Mouse (Mus musculus) myocyte (in vitro differentiated cells): ENCODE data around the gene Mov10l1. TPM values are rescaled to one million over a fixed set of nuclear protein-coding genes. Genes with fewer than 3 reads are reported as not detected.

Experiments
- H3K27me3 ChIP-seq: one replicate; pipeline ENCODE4 v1.6.1; 2011; ENCODE audit not compliant: control insufficient read depth, insufficient read depth, insufficient read length
- H3K36me3 ChIP-seq: one replicate; pipeline ENCODE4 v1.6.1; 2011; ENCODE audit not compliant: control insufficient read depth, insufficient read depth
- H3K4me2 ChIP-seq: one replicate; pipeline ENCODE4 v1.6.1; 2011; ENCODE audit warnings: low read depth, control low read depth
- H3K4me3 ChIP-seq: one replicate; pipeline ENCODE4 v1.5.1; 2011; ENCODE audit warnings: mild to moderate bottlenecking, control low read depth, moderate library complexity
- H3K79me2 ChIP-seq: one replicate; pipeline ENCODE4 v1.6.1; 2011; ENCODE audit not compliant: control insufficient read depth, insufficient read depth
- H3ac ChIP-seq: one replicate; pipeline ENCODE4 v1.6.1; 2011; ENCODE audit not compliant: control insufficient read depth, insufficient read length
- CEBPB ChIP-seq: IDR thresholded peaks from 2 replicates; pipeline ENCODE4 v1.6.1; 2011; ENCODE audit warnings: mild to moderate bottlenecking, moderate library complexity; ENCODE audit not compliant: poor library complexity, insufficient read depth, severe bottlenecking
- E2F4 ChIP-seq: IDR thresholded peaks from one replicate; pipeline ENCODE4 v1.6.1; 2011; ENCODE audit warnings: mild to moderate bottlenecking, control low read depth, moderate library complexity; ENCODE audit not compliant: insufficient read depth
- MAX ChIP-seq: IDR thresholded peaks from one replicate; pipeline ENCODE4 v1.6.1; 2011; ENCODE audit warnings: low read depth, mild to moderate bottlenecking, control low read depth
- MYOD1 ChIP-seq, 3 experiments: IDR thresholded peaks; one replicate each; pipeline ENCODE4 v1.6.1; 2011; ENCODE audit warnings: control low read depth in 2 of 3, low read depth in 2 of 3, mild to moderate bottlenecking in 2 of 3, moderate library complexity in 1 of 3; ENCODE audit not compliant: insufficient read length in 2 of 3, control insufficient read depth in 1 of 3
- MYOG ChIP-seq, 3 experiments: IDR thresholded peaks; one replicate each; pipeline ENCODE4 v1.6.1; 2011; ENCODE audit warnings: control low read depth in 2 of 3, low read depth in 2 of 3, mild to moderate bottlenecking in 2 of 3; ENCODE audit not compliant: insufficient read length in 2 of 3, control insufficient read depth in 1 of 3, insufficient read depth in 1 of 3
- POLR2A ChIP-seq: IDR thresholded peaks from one replicate; pipeline ENCODE4 v1.6.1; 2011; ENCODE audit warnings: low read depth, mild to moderate bottlenecking, control low read depth, moderate library complexity; ENCODE audit not compliant: insufficient read length
- POLR2AphosphoS2 ChIP-seq: IDR thresholded peaks from one replicate; pipeline ENCODE4 v1.6.1; 2011; ENCODE audit warnings: low read depth, control low read depth; ENCODE audit not compliant: insufficient read length
- SRF ChIP-seq: IDR thresholded peaks from one replicate; pipeline ENCODE4 v1.6.1; 2011; ENCODE audit warnings: low read depth; ENCODE audit not compliant: control insufficient read depth, insufficient read length
- TCF12 ChIP-seq: IDR thresholded peaks from one replicate; pipeline ENCODE4 v1.6.1; 2011; ENCODE audit warnings: mild to moderate bottlenecking, control low read depth; ENCODE audit not compliant: poor library complexity, insufficient read depth, severe bottlenecking
- USF1 ChIP-seq: IDR thresholded peaks from one replicate; pipeline ENCODE4 v1.6.1; 2011; ENCODE audit warnings: low read depth, mild to moderate bottlenecking, control low read depth, moderate library complexity
- polyA plus RNA-seq: library from polyadenylated mRNA; unstranded; fragments of >200 nt; fragmentation: generic; extraction: Trizol; gene quantifications from one replicate; pipeline ENCODE4 v1.2.1, GENCODE M21; 2012; ENCODE audit warnings: missing spikeins

Mov10l1 gene
- polyA plus RNA-seq, 1 experiment = not detected

DNA sequence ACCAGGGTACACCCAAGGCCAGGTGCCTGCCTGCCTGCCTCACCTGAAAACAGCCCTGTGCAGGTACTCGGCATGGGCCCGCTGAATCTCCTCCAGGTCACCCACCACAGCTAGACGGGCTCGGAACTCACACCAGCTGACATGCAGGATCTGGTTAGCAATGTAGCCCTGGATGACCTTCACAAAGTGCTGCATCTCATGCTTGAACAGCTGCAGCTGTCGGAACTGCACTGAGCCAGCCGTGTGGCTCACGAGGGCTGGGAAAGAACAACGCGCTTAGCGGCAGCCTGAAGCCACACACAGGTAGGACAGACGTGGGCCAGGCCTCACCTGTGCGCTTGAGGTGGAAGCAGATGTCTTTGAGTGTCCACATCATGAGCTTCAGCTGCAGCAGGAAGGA lies 118.1 kb downstream of the Mov10l1 start:
- Histone ChIP-seq H3K79me2 (no peaks in the 10 kb centered on the region), H3K27me3 (no peaks in the 10 kb centered on the region), H3K4me3 (no peak overlapping the region), H3K36me3 (peaks cover 74% of the 10 kb centered on the region), H3K4me2 (no peak overlapping the region), H3ac (no peak overlapping the region)
- peak in 2 of 3 experiments; percentile 14 to 52 for TF ChIP-seq MYOG (IDR thresholded peaks at IDR 0.05; ENCODE audit: control insufficient read depth in 1 of 3, insufficient read depth in 1 of 3, insufficient read length in 2 of 3, low read depth in 2 of 3)
- TF ChIP-seq POLR2AphosphoS2 = no peak
- TF ChIP-seq USF1 = no peak
- peak; percentile 28 for TF ChIP-seq POLR2A
- TF ChIP-seq SRF = peak; percentile 7
- TF ChIP-seq MYOD1 (IDR thresholded peaks at IDR 0.05; ENCODE audit: control insufficient read depth in 1 of 3, insufficient read length in 2 of 3, low read depth in 2 of 3) = peak in 2 of 3 experiments; percentile 34 to 52

DNA sequence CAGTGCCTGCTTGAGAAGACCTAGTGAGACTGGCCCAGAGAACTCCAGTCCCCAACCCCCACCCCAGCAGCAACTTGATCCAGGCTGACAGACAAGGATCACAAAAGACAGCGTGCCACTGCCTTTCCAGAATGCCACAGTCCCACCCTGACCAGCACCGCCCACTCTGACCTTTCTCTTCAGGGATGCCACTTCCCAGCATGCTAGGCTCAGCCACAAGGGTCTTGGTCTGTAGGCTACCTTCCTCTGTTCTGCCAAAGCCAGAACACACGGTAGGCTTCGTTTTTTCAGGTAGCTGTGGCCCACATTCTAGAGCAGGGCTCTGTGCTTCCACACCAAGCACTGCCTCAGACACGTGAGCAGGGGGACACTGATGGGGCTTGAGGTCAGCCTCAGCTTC lies 119.9 kb downstream of the Mov10l1 start:
- Histone ChIP-seq H3K36me3 (peaks cover 58% of the 10 kb centered on the region), H3K27me3 (no peaks in the 10 kb centered on the region), H3K4me2 (no peak overlapping the region), H3ac (no peak overlapping the region), H3K79me2 (no peaks in the 10 kb centered on the region), H3K4me3 (no peak overlapping the region)
- TF ChIP-seq E2F4 = no peak
- TF ChIP-seq CEBPB = no peak
- peak; percentile 72 for TF ChIP-seq POLR2AphosphoS2

DNA sequence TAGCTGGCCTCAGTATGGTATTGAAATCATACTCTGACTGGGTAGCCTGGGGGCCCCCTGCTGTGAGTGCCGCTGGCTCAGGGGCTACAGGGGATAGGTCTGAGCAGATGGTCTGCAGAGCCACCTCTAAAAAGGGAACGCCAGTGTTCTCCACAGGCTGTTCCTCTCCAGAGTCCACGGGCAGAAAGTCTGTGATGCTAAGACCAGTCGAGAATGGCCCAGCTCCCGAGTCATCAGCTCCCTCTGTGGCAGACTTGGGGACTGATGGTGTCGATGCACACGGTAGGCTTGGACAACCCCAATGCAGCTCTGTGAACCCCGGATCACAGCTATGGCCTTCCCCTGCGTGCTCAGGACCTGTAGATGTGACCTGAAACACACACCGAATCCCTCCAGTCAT lies 121.2 kb downstream of the Mov10l1 start:
- TF ChIP-seq POLR2AphosphoS2 (no peak), USF1 (no peak), MAX (no peak), E2F4 (no peak), TCF12 (no peak), MYOG (IDR thresholded peaks at IDR 0.05; ENCODE audit: control insufficient read depth in 1 of 3, insufficient read depth in 1 of 3, insufficient read length in 2 of 3, low read depth in 2 of 3) (no peak), CEBPB (no peak)
- H3K36me3 ChIP-seq = peaks cover 46% of the 10 kb centered on the region

DNA sequence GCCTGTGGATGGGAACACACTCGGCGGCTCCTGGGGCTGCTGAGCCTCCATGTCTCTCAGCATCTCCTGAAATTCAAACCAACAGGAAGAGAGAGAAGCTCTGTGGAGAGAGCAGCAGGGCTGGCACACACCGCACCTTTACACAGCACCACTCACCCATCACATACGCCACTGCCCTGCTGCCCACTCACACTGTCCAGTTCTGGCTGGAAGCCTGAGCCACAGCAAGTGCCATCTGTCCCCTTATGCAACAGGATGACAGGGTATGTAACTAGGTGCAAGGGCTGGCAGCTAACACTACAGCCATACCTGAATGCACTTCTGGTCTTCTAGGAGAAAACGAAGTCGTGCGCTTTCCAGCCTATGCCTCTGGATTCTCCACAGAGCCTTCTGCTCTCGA lies 121.7 kb downstream of the Mov10l1 start:
- no peak overlapping the region for H3K4me2 ChIP-seq
- TF ChIP-seq TCF12 (no peak), POLR2AphosphoS2 (no peak), E2F4 (no peak), USF1 (no peak), MYOG (IDR thresholded peaks at IDR 0.05; ENCODE audit: control insufficient read depth in 1 of 3, insufficient read depth in 1 of 3, insufficient read length in 2 of 3, low read depth in 2 of 3) (no peak)
- no peaks in the 10 kb centered on the region for H3K27me3 ChIP-seq
- peaks cover 45% of the 10 kb centered on the region for H3K36me3 ChIP-seq
- no peaks in the 10 kb centered on the region for H3K79me2 ChIP-seq
- no peak overlapping the region for H3ac ChIP-seq
- H3K4me3 ChIP-seq = no peak overlapping the region

More for the DNA sequence above, 121.2 kb downstream of the Mov10l1 start:
- no peak overlapping the region for H3K4me2 ChIP-seq
- H3K79me2 ChIP-seq = no peaks in the 10 kb centered on the region
- no peaks in the 10 kb centered on the region for H3K27me3 ChIP-seq
- H3ac ChIP-seq = no peak overlapping the region
- H3K4me3 ChIP-seq = no peak overlapping the region

Other genes with a start within 250 kb of the Mov10l1 start
- gene Brd1, start 248.7 kb upstream of the Mov10l1 start, polyA plus RNA-seq = 26.4 TPM
- gene Zbed4, start 231.2 kb upstream of the Mov10l1 start, polyA plus RNA-seq = 9.5 TPM
- 15.0 TPM for gene Alg12, start 163.6 kb upstream of the Mov10l1 start, polyA plus RNA-seq
- 49.3 TPM for gene Creld2, start 163.3 kb upstream of the Mov10l1 start, polyA plus RNA-seq
- 26.9 TPM for gene Pim3, start 120.7 kb upstream of the Mov10l1 start, polyA plus RNA-seq
- not detected for gene Ttll8, start 28.5 kb upstream of the Mov10l1 start, polyA plus RNA-seq
- gene Mlc1, start 3.9 kb upstream of the Mov10l1 start, polyA plus RNA-seq = not detected
- not detected for gene Panx2, start 76.8 kb downstream of the Mov10l1 start, polyA plus RNA-seq
- gene Trabd, start 92.2 kb downstream of the Mov10l1 start, polyA plus RNA-seq = 68.2 TPM
- gene Selenoo, start 106.2 kb downstream of the Mov10l1 start, polyA plus RNA-seq = 23.8 TPM
- gene Tubgcp6, start 140.2 kb downstream of the Mov10l1 start, polyA plus RNA-seq = 15.0 TPM
- gene Hdac10, start 145.8 kb downstream of the Mov10l1 start, polyA plus RNA-seq = 11.7 TPM
- gene Mapk12, start 157.8 kb downstream of the Mov10l1 start, polyA plus RNA-seq = 35.0 TPM
- gene Mapk11, start 166.7 kb downstream of the Mov10l1 start, polyA plus RNA-seq = 9.1 TPM
- gene Plxnb2, start 197.9 kb downstream of the Mov10l1 start, polyA plus RNA-seq = 278 TPM
- gene Dennd6b, start 213.6 kb downstream of the Mov10l1 start, polyA plus RNA-seq = 6.6 TPM
- 43.6 TPM for gene Ppp6r2, start 228.6 kb downstream of the Mov10l1 start, polyA plus RNA-seq